Mouse (Mus musculus): Measurements from ENCODE around the gene Astn1.

Astn1 gene

GRCm38 (mm10) chr1:158414198-158414597 lies 52.1 kb downstream of the Astn1 start:
- DNase-seq (ENCODE audit: low read depth, low spot score), result no peak

- no peak for DNase-seq (ENCODE audit: low read depth, low spot score)
Measured at GRCm38 (mm10) chr1:158421451-158421850, 59.4 kb downstream of the Astn1 start.

- no peak for DNase-seq (ENCODE audit: low read depth, low spot score)
Measured at GRCm38 (mm10) chr1:158422739-158423138, 60.7 kb downstream of the Astn1 start.

GRCm38 (mm10) chr1:158446071-158446470 lies 84.0 kb downstream of the Astn1 start:
- DNase-seq (ENCODE audit: low read depth, low spot score), result no peak

- no peak for DNase-seq (ENCODE audit: low read depth, low spot score)
Measured at GRCm38 (mm10) chr1:158447956-158448355, 85.9 kb downstream of the Astn1 start.

- no peak for DNase-seq (ENCODE audit: low read depth, low spot score)
Measured at GRCm38 (mm10) chr1:158452675-158453074, 90.6 kb downstream of the Astn1 start.

- DNase-seq (ENCODE audit: low read depth, low spot score), result no peak
Measured at GRCm38 (mm10) chr1:158453587-158453986, 91.5 kb downstream of the Astn1 start.

GRCm38 (mm10) chr1:158463975-158464374 lies 101.9 kb downstream of the Astn1 start:
- DNase-seq (ENCODE audit: low read depth, low spot score), result no peak

GRCm38 (mm10) chr1:158465286-158465685 lies 103.2 kb downstream of the Astn1 start:
- no peak for DNase-seq (ENCODE audit: low read depth, low spot score)

- no peak for DNase-seq (ENCODE audit: low read depth, low spot score)
Measured at GRCm38 (mm10) chr1:158477841-158478240, 115.8 kb downstream of the Astn1 start.

GRCm38 (mm10) chr1:158480285-158480684 lies 118.2 kb downstream of the Astn1 start:
- DNase-seq (ENCODE audit: low read depth, low spot score), result no peak

GRCm38 (mm10) chr1:158483733-158484132 lies 121.7 kb downstream of the Astn1 start:
- DNase-seq (ENCODE audit: low read depth, low spot score), result no peak

- DNase-seq (ENCODE audit: low read depth, low spot score), result no peak
Measured at GRCm38 (mm10) chr1:158489521-158490021, 127.5 kb downstream of the Astn1 start.

- DNase-seq (ENCODE audit: low read depth, low spot score), result no peak
Measured at GRCm38 (mm10) chr1:158490175-158490574, 128.1 kb downstream of the Astn1 start.

GRCm38 (mm10) chr1:158493289-158493688 lies 131.2 kb downstream of the Astn1 start:
- no peak for DNase-seq (ENCODE audit: low read depth, low spot score)

GRCm38 (mm10) chr1:158500140-158500539 lies 138.1 kb downstream of the Astn1 start:
- DNase-seq (ENCODE audit: low read depth, low spot score), result no peak

- DNase-seq (ENCODE audit: low read depth, low spot score), result no peak
Measured at GRCm38 (mm10) chr1:158501019-158501418, 138.9 kb downstream of the Astn1 start.

GRCm38 (mm10) chr1:158507610-158508009 lies 145.5 kb downstream of the Astn1 start:
- DNase-seq (ENCODE audit: low read depth, low spot score), result no peak

GRCm38 (mm10) chr1:158509112-158509855 lies 147.2 kb downstream of the Astn1 start:
- peak; percentile 4 for DNase-seq (ENCODE audit: low read depth, low spot score)

GRCm38 (mm10) chr1:158510478-158511207 lies 148.6 kb downstream of the Astn1 start:
- DNase-seq (ENCODE audit: low read depth, low spot score), result no peak

- DNase-seq (ENCODE audit: low read depth, low spot score), result no peak
Measured at GRCm38 (mm10) chr1:158512089-158512488, 150.0 kb downstream of the Astn1 start.

GRCm38 (mm10) chr1:158512636-158513035 lies 150.6 kb downstream of the Astn1 start:
- DNase-seq (ENCODE audit: low read depth, low spot score), result no peak

GRCm38 (mm10) chr1:158513572-158513971 lies 151.5 kb downstream of the Astn1 start:
- DNase-seq (ENCODE audit: low read depth, low spot score), result no peak

Data from 3T3-L1 (cell line).